Mouse (Mus musculus) natural killer cell, adult 2 months (primary cell): ENCODE data around the gene Map3k14.

Experiments used
- DNase-seq, 2 experiments: peaks; one replicate each; pipeline ENCODE4 v3.0.0; 2022; ENCODE audit warnings: low spot score in 2 of 2

The Map3k14 gene

DNA sequence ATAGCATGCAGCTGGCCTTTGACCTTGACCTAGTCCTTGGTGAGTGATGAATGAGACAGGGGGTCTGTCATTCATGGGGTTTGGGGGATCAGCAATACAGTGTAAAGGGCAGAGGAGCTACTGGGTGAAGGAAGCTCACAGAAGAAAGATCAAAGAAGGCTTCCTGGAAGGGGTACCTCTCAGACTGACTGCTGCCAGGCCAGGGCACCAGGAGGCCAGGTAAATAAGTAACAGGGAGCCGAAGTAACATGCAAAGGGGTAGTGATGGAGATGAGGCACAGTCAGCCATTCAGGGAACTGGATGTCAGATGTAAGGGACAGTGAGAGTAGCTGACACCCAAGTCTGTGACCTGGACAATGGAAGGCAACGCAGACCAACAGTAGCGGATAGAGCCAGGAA, 5.6 kb upstream of the Map3k14 start:
- DNase-seq, result no peak

DNA sequence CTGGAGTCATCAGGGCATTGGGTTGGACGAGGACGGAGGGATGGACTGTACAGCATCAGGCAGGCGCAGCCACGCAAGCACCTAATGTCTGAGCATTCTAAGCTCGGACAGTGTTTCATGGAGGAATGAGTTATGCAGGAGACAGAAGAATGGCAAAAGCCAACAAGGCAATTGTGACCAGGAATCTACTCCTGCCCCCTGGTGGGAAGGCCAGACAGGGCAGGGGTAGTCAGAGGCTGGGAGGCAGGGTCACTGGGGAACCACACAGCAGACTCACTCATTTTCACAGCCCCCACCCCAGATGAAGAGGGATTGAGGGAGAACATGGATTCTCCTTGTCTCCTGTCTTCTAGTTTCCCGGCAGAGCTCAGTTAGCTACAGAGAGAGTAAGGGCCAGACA, 4.7 kb upstream of the Map3k14 start:
- DNase-seq, result peak in 1 of 2 experiments; percentile 71

DNA sequence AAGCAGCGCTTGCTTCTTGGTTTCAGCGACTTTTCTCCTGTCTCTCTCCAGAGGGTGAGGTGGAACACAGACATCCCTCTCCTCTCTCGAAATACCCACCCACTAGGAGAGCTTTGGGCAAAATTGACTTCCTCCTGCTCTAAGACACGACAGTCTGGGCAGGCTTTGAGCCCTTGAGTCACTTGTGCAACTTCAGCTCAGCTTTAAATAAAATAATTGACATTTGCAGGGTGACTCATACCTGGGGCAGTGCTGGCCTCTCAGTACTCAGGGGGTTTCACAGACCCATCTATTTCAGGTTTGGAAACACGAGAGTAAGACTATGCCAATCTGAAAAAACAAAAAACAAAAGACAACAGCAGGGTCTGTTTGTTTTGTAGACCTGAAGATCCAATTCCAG, 2.2 kb upstream of the Map3k14 start:
- DNase-seq, result no peak

DNA sequence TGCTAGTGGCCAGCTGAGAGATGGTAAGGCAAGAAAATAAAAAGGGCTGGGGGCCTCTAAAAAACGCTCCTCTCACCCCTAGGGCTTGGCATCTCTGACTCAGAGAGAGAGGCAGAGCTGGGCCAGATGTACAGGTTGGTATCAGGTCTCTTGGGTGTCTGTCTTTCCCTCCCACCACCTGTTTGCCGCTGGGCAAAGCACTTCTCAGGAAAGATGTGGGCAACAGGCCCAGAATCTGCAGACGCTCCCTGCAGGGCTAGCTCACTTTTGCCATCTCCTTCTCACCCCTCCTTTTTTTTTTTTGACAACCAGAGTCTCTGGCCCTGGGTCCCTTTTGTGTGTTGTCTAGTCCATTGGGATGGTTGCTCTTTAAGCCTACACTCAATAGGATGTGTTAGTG, 1.6 kb upstream of the Map3k14 start:
- DNase-seq, result no peak

DNA sequence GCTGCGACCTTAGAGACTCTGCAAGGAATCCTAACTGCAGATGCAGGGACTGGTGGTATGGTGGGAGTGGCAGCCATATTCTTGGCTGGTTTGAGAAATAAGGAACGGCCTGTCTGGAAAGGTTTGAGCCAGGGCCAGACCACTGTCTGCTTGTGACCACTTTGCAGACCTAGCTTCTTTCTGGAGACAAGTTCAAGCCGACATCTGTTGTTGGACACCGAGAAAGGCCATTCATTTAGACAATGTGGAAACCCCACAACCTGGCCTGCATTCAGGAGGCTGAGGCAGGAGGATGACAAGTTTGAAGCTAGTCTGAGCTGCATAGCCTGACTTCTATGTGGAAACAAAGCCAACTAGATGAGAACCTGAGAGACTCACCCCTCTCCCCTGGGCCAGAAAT, 1.1 kb upstream of the Map3k14 start:
- DNase-seq, result no peak

DNA sequence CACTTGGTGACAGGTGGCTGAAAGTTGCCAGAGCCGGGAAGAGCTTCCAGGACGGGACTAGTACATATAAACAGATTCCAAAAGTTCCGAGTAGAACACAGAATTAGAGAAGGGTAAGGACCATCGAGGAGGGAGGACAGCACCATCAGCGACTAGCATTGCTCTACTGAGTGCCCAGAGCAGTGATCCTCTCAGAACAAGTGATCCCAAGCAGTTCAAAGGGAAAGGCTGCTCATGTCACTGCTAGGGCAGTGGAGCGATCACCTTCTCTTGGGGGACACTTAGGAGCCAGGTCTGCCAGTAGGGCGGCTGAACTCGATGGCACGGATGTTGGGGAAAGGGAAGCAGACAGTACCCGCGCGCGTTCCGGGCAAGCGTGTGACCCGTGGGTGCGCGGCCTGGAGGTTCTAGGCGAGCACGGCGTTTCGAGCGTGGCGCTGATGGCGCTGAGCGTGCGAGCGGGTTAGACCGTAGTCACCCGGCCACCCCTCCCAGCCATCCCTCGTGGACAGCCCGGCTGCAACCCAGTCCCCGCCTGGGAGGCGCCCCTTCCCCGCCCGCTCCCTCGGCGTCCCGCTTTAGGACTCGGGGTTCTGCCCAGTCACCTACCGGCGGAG, 435 bp downstream of the Map3k14 start:
- no peak for DNase-seq

DNA sequence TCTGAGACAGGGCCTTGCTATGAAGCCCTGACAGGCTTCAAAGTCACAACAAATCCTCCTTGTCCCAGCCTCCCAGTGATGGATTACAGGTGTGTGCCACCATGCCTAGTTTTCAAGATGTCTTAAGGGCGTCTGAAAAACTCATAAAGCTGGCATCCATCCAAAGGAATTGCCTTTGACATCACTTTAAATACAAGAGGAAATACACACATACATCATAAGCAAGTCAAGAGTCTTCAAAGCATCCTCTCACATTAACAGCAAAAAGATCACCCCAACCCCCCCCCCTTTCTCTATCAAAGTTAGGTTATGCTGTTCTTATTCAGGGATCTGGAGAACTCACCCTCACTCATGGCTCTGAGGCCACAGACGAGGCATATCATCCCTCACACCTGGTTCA, 1.4 kb downstream of the Map3k14 start:
- no peak for DNase-seq

DNA sequence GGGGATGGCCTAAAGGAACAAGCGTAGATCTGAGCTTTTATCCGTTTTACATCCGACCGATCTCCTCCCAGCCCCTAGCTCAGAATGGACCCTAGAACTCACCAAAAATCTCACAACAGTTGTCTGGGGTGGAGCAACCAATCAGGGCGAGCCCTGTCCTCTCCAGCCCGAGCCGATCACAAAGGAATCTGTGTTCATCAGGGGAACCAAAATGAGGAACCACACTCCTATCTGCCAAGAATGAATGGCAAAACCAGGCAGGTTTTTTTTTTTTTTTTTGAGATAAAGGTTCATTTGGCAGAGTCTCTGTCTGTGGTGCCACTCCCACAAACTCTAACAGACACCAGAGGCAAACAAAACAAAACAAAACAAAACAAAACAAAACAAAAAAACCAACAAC, 2.1 kb downstream of the Map3k14 start:
- DNase-seq, result peak in 1 of 2 experiments; percentile 20

DNA sequence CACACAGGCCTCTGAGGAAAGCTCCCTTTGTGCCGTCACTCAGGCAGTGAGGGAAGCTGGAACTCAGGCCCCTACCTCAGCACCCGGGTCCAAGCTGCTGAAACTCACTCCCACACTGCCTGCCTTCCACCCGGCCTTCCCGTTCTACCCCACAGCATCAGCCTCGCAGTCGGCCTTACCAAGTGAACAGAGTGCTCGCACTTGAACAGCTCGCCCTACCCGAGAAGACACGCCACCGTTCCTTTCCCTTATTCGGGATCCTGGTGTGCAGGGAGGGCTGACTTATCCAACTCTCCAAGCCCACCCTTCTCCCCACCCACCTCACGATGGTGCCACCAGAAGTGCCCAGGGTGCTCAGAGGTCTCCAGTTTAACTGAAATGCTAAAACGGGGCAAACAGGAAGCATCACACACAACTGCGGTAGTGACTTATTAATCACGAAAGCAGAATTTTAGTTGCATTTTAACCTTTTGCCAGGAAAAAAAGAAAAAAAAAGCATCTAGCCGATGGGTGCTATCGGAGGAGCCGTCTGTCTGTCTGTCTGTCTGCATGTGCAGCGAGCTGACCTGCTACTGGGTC, 2.8 kb downstream of the Map3k14 start:
- peak in 1 of 2 experiments; percentile 28 for DNase-seq

DNA sequence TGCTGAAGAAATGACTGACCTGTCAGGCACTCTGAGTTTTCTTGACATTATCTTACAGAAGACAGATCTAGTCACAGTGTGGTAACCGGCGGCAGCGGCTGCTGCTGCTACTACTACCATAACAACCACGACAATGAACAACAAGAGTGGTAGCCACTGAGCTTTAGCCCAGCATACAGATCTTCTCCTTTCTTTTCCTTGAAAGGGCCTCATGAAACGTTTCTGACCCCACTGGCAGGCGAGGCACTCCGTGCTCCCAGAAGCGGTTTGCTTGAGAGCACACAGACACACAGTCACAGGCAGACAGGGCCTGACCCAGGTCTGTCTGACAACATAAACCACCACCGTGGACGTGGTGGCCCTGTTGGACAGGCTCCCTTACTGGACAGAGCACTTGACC, 3.7 kb downstream of the Map3k14 start:
- DNase-seq, result peak in 1 of 2 experiments; percentile 24

DNA sequence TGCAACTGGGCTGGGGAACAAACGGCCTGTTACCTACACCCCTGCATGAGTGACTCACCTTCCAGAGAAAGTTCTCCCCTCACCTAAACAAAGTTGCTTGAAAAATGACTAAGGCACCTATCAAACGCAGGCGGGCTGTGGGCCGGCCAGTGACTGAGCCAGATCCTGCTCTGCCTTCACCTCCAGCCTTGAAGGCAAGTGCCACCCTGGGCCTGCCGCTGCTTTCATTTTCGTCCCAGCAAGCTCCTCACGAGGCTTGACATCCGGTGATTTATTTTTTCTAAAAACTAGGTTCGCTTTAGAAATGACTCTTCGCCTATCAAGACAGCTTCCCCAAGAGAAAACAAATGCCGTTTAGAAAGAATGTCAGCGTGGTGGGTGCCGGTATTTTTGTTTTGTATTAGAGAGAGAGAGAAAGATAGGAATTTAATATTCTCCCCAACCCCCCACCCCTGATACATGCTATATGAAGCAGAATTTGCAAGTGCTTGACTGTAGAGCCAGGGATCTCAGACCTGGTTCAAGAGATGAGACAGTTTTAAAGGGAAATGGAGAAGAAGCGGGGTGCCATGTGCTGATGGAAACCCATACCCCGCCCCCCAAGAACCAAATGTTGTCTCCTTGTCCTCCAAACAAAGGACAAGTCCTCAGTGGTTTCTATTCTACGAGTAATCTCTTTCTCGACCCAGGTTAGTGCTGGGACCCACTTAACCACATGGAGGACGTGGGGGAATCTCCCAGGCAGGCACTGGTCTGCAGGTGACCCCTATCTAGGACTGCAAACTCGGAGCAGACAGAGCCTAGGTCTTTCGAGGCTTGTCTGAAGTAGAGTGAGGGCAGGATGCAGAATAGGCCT, 4.6 kb downstream of the Map3k14 start:
- DNase-seq, result peak; percentile 84 to 87

DNA sequence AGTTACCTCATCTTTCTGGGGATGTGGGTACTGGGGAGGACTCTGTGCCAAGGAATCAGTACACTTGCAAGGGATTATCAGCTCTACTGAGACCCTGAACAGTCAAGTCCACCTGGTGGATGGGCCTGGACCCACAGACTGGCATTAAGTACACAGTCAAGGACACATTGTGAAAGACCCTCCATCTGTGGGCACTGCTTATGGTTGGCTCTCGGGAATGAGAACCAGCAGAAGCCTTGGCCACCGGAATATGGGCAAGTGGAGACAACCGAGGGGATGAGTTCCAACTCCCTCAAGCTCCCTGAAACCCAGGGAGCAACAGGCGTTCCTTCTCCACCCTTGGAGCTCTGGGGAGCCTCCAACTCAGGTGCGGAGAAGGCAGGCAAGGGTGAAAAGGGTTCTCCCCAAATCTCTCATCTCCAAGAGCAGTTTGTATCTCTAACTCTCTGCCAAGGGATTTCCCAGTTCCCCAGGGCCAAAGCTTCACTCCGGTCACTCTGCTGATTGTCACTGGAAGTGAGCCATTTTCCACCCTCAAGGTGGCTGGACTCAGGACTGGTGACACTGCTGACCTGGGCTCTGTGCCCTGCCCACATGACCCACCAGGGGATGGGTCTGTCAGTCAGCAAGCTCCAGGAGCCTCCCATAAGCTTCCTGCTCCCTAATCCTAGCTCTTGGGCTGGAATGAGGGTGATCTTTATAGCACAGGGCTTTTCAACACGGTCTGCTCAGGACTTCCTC, 5.4 kb downstream of the Map3k14 start:
- no peak for DNase-seq

DNA sequence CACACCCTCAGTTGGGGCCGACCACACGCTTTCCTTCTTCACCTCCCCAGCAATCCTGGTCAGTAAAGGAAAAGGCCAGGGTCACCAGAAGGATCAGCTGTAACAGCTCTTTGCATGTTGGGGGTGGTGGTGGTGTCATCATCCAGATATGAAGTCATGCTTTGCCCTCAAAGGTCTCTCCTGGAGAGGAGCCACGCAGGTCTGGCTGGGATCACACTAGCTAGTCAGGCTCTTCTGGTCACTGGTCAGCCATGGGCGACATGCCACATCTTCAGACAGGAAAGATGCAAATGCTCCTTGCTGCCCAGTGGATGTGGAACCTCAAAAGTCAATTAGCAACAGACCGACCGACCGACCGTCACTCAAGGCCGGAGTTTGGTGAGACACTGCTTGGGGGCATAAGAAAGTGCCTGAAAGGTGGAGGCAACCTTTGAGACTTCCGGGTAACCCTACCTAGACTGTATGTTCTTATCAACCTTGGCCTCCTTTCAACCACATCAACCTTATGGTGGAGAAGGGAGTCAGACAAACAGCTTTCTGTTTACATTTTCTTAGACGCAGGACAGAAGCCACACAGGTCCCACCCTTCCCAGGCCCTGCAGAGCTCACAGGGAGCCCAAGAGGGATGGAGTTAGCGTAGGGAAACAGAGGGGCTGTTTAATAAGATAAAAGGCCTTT, 6.6 kb downstream of the Map3k14 start:
- DNase-seq, result no peak

DNA sequence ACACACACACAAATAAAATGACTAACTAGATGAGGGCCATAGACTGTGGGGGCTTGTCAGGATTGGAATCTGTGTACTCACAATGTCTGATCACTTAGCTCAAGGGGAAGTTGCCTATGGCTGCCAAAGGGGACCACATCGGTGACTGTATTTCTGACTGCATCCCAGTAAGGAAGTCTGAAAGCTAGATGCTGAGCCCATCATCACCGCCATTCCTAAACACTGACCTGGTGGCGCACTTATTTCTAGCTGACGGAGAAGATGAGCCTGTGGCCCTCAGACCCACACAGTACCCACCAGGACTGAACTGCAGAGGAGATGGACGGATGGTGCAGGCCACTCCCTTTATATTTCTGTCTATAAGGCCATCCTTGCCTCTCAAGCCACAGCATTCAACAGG, 7.2 kb downstream of the Map3k14 start:
- DNase-seq, result no peak

DNA sequence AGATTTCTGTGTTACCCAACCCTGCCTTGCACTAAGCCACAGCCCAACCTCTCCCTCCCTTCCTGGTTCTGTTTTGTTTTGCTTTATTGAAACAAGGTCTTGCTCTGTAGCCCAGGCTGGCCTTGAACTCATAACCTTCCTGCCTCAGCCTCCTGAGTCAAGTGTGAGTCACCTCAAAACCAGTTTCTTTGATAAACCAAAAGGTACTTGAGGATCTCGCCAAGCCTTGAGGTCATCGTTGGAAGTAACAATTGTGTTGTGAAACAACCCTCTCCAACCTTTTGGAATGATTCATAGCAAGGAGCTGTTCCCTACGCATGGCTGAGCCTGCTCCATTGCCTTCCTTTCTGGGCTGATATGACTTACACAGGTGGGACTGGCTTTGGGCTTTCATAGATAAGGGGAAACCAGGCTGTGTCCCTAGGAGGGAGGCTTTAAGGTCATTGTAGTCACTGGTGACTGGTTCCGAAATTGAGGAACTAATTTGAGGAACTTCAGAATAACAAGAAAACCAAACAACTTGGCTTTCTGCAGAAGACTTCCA, 9.3 kb downstream of the Map3k14 start:
- peak in 1 of 2 experiments; percentile 57 for DNase-seq

DNA sequence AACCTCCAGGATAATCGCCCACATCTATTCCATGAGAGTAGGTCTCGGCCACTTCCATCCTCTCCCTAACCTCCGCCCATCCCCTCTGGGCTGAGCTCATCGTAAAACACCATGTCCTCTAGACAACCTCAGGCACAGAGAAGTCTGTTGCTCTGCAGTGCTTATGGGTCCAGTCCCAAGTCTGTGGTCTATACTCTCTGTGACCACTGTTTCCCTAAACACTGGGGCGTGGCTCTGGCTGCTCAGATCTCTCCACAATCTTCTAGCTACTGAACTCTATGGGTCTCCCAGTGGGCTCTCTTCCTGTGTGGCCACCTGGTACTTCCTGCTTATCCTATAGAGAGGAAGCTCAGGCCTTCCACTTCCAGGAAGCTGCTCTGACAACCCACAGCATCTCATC, 13.7 kb downstream of the Map3k14 start:
- no peak for DNase-seq

DNA sequence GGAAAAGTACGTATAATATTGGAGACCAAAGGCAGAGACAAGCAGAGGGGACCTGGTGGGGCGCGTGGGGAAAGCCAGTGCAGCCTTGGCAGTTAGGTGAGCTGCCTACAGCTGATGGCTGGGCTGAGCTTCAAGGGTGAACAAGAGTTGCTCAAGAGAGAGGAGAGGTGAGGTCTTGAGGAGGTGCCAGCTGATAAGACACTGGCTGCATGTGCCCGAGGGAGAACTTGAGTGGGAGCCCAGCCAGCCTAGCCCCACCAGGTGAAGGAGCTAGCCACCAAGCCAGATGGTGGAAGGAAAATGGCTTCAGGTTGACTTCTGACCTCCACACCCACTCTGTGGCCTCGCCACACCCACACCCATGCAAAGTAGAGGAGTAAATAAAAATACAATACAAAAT, 14.9 kb downstream of the Map3k14 start:
- no peak for DNase-seq

DNA sequence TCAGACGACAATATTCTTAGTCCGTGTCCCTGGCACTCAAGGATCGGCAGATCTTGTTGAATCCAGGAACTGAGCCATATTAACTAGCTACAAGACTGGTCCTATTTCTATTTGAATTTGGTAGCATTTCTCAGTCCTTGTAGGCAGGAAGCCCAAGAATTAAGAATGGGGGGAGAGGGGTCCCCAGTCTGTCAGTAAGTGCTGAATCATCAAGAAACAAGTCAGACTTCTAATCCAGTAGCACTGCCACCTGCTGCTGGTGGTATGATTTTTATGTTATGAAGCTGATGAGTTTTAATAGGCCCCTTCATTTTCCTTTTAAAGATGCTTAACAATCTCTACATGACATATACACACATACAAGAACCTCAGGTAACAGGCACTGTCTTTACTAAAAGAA, 16.9 kb downstream of the Map3k14 start:
- DNase-seq, result no peak

DNA sequence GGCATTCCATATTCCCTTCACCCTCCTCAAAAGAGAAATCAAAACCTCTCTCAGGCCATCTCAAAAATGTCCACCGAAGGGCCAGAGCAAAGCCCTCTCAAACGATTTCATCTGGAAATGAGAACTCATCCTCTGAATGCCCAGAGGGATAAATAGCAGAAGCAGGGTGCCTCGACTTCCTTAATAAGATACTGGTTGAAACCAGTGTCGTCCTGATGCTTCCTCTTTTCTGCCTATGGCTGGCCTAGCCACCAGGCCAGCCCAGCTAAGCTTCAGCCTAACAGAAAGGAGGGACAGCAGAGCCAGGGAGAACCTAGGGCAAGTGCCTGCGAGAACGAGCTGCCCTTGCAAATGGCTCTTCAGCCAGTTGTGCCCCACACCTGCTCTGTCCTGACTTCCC, 17.8 kb downstream of the Map3k14 start:
- no peak for DNase-seq

DNA sequence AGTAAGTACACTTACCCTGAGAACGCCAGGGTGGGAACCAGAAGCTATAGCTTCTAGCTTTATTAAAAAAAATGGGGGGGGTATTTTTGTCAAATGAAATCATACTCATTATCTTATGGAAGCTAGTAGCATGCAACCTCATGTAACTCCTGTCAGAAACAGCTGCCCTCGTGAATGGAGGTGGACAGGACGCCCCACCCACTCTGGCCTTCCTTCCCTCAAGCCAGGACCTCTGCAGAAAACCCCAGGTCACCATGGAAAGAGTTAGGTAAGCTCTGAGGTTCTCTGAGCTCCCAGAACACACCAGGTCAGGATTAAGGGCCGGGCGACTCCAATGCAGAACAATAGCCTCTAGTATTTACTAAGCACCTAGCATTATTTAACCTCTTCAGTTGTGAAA, 18.4 kb downstream of the Map3k14 start:
- no peak for DNase-seq

DNA sequence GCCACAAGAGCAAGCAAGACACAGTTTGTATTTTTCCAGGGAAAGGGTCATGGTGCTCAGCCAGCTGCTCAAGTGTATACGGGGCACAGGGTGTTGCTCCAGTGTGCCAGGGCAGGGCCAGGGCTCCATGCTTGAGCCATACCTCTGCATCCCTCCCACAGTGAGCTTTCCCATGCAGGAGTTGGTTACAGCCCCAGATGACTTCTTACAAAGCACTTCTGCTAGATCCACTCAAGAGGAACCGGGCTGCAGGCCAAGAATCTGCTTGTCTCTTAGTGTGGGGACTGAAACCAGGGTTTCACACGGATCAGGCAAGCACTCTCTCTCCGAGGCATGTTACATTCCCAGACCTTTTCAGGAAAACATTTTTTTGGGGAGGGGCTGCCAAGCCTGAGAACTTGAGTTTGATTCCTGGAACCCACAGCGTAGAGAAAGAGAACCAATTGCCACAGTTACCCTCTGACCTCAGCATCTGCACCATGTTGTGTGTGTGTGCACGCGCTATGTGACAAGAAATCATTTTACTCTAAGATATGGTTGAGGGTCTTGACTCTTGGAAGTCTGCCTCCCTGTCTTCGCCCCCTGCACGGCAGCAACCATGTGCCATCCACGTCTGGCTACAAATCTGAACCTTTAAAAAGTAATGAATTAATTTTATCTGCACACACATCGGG, 19.6 kb downstream of the Map3k14 start:
- DNase-seq, result no peak
